Mouse (Mus musculus) cerebellum, adult 8-10 months (tissue): ENCODE results near the gene Nme8.

Experiments used
- DNase-seq: peaks from one replicate; pipeline ENCODE4 v3.0.0; 2022

Nme8 gene

GRCm38 (mm10) chr13:19640203-19640851 lies 57.3 kb downstream of the Nme8 start:
- no peak for DNase-seq

DNA sequence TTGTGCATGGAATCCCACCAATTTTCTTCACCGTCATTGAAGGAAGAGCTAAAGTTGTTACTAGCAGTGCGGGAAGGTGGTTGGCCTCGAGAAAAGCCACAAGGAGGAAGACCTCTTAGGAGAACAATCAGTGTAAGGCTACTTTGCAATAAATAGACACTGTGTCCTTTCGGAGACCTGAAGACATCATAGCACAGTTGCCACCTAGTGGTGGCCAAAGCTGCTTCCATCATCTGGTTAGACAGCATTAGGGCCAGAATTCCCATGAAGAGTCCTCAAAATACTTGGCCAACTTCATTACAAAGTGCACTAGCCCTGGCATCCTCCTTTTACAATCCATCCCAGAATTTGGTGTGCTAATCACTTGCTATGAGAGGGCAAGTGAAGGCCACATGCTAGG lies 61.5 kb downstream of the Nme8 start:
- DNase-seq = peak; percentile 28

GRCm38 (mm10) chr13:19630768-19631709 lies 66.6 kb downstream of the Nme8 start:
- DNase-seq = no peak

GRCm38 (mm10) chr13:19626473-19626872 lies 71.1 kb downstream of the Nme8 start:
- no peak for DNase-seq

DNA sequence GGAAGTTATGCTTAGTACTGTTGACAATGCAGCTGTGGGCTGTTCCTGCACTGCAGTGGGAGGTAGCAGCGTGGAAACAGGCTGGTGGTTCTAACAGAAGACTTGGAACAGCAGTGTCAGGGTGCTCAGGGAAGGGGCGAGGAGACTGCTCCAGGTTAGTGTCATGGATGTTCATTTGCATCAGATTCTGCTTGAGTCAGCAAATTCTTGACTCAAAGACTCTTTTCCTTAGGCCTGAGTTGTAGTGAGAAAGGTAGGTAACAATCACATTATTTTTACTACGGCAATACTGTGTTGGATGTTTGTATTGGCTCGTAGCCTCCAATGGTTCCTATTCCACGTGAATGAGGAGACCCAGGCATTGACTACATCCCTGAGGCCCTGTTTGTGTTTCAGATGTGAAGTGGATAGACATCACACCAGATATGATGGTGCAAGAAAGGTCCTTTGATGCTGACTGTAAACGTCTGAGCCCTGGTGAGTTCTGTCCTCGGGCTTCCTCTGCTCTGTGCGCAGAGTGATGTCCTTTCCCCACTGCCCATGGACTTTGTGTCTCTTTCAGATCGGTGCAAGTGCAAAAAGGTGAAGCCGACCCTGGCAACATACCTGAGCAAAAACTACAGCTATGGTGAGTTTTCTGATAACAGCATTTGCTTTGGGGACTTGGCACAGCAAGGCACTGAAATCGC lies 72.8 kb downstream of the Nme8 start:
- DNase-seq = no peak

DNA sequence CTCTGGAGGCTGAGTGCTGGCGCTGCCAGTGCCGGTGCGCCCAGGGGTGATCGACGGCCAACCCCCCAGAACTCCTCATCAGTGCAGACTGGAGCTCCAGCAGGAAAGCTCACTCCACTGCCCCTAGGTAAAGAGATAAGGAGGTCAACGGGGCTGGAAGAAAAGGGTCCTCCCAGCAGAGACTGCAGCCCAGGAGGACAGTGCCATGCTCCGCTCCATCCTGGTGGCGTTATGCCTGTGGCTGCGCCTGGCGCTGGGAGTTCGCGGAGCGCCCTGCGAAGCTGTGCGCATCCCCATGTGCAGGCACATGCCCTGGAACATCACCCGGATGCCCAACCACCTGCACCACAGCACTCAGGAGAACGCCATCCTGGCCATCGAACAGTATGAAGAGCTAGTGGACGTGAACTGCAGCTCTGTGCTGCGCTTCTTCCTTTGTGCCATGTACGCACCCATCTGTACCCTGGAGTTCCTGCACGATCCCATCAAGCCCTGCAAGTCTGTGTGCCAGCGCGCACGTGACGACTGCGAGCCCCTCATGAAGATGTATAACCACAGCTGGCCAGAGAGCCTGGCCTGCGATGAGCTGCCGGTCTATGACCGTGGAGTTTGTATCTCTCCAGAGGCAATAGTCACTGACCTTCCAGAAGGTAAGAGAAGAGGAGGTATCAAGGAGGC lies 74.2 kb downstream of the Nme8 start:
- DNase-seq = peak; percentile 30

- peak; percentile 28 for DNase-seq
Observed at GRCm38 (mm10) chr13:19622573-19623227, 74.9 kb downstream of the Nme8 start, which contains the start of gene Sfrp4. Sfrp4 (plus strand) TSS chr13:19623104.

DNA sequence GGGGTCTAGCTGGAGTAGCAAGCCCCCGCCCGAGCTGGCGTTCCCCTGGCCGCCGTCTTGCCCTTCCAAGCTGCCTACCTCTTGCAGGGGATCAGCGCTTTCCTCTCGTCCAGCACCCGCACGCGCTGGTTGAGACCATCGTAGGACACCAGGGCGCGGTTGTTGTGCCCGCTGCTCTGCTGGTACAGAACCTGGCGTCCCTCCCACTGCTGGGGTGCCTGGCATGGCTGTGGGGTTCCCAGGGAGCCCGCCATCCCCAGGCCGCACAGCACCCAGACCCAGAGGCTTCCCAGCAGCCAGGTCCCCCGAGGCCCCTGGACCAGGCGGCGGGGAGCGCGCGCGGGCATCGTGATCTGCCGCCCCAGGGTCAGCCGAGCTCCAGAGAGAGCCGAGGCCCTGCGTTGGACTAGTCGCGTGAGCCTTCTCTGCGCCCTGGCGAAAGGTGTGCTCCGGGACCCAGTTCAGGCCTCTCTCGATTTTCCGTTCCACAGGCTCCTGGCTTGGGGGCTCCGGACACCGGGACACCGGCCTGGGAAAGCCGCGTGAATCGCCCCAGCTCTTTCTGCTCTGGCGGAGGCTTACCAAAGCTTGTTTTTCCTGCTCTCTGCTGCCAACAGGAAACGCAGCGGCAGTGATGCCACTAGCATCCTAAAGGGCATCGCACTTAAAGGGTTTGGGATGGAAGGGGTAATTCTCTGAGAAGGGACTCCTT lies 78.2 kb downstream of the Nme8 start, which contains the start of gene Epdr1:
TSS of gene Epdr1 (minus strand) at position 712 of the 712 bp plus-strand sequence.
- DNase-seq = peak; percentile 78

GRCm38 (mm10) chr13:19618841-19619215 lies 78.8 kb downstream of the Nme8 start:
- no peak for DNase-seq

DNA sequence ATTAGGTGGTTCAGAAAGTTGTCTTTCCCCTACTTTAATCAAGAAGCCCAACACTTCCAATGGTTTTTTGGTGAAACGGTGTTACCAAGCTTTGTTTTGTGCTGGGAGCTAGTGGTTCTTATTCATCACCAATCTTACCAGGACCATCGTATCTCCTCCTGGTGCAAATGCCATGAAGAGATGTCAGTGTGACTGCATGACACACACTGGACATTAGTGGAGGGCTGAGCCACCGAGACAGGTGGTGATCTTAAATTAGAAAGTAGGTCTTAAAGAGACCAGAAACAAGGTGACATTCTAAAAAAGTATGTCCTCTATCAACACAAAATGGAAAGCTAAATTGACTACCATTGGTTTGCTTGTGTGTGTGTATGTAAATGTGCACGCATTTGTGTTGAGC lies 79.5 kb downstream of the Nme8 start:
- DNase-seq = peak; percentile 41

GRCm38 (mm10) chr13:19614311-19614710 lies 83.3 kb downstream of the Nme8 start:
- no peak for DNase-seq

GRCm38 (mm10) chr13:19613426-19613825 lies 84.2 kb downstream of the Nme8 start:
- no peak for DNase-seq

DNA sequence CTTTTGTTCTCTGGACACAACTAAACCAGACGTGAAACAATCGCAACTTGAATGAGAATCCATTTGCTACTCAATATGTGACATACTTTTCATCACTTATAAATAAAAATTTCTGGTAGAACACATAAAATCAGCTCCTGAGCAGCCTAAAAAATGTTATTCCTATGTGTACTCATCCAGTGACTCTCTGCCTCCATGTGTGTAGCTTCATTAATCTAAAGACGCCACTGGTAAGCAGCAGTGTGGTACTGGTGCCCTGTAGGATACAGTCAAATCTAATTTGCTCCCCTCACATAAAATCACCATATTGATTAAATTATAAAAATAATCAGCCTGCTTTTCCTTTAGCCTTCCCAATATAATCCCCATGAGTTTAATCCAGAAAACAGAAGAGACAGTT lies 84.6 kb downstream of the Nme8 start:
- DNase-seq = no peak

DNA sequence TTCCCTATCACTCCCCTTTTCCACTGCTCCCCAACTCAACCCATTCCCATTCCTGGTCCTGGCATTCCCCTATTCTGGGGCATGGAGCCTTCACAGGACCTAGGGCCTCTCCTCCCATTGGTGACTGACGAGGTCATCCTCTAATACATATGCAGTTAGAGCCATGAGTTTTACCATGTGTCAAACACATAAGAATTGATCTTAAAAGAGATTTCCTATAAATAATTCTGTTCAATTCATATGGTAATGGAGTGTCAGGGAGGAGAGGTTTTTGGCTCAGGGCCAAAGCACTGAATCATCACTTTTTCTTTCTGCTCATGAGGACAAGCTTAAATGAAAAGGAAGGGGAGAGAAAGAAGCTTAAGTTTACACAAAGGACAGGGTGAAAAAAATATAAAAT lies 85.2 kb downstream of the Nme8 start:
- DNase-seq = peak; percentile 26

GRCm38 (mm10) chr13:19608120-19608519 lies 89.5 kb downstream of the Nme8 start:
- DNase-seq = no peak

DNA sequence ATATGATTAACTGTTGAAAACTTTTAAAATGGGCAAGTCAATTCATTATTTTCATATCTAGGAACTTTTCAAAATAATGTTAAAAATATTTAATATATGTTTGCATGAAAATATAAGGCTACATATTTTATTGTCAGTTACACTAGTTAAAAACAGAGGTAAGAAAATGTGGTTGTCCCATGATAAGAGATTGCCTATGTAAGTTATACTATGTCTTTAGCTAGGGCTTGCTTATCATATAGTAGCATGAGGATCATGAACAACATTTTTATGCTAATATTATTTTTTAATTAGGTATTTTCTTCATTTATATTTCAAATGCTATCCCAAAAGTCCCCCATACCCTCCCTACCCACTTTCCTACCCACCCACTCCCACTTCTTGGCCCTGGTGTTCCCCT lies 92.7 kb downstream of the Nme8 start:
- DNase-seq = no peak

GRCm38 (mm10) chr13:19603719-19604118 lies 93.9 kb downstream of the Nme8 start:
- no peak for DNase-seq

GRCm38 (mm10) chr13:19602531-19602930 lies 95.1 kb downstream of the Nme8 start:
- DNase-seq = no peak

DNA sequence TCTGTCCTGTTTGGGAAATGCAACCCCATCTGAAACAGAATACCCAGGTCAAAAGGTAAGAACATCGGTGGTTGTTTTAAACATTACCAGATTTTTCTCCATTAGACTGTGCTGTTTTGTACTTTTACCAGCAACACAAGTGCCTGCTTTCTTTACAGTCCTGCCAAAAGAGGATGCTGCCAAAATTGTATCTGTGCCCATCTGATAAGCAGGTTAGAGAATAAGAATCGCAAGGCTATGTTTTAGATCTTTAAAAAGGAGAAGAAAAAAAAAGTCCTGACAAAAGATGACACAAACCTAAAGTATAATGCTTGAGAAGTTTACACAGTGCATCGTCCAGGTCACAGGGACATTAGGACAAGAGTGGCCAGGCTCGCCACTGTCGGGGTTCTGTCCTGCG lies 98.4 kb downstream of the Nme8 start:
- no peak for DNase-seq

GRCm38 (mm10) chr13:19595141-19595540 lies 102.5 kb downstream of the Nme8 start:
- no peak for DNase-seq
